Mouse (Mus musculus): ENCODE measurements around the gene Foxp4.

GRCm38 (mm10) chr17:47863023-47863422 lies 61.4 kb downstream of the Foxp4 start:
- TF ChIP-seq CTCF (IDR thresholded peaks at IDR 0.05; ENCODE audit: insufficient read depth, low read length) (no peak), POLR2A (IDR thresholded peaks at IDR 0.05; ENCODE audit: borderline replicate concordance, extremely low read depth, low read depth, low read length) (no peak)

Data from lung, adult 2 months (tissue).